Mouse (Mus musculus) kidney, adult 2 months (tissue): ENCODE results near the gene Pde4d.

Experiments
- CTCF ChIP-seq: fragments of 200-500 bp; conservative IDR thresholded peaks from 2 replicates; pipeline ENCODE4 v1.5.1; 2011; ENCODE audit warnings: low read depth, mild to moderate bottlenecking, control low read depth, low read length, moderate library complexity, mixed read lengths; ENCODE audit not compliant: insufficient read depth, insufficient read length
- POLR2A ChIP-seq: fragments of 200-500 bp; IDR thresholded peaks from one replicate; pipeline ENCODE4 v1.6.1; 2011; ENCODE audit warnings: low read depth, low read length, control low read depth

GRCm38 (mm10) chr13:109918631-109919030 is 1468.9 kb downstream of the Pde4d start:
- no peak for TF ChIP-seq POLR2A
- TF ChIP-seq CTCF, result no peak
